Mouse (Mus musculus): ENCODE results near the gene Mad2l1bp.

The Mad2l1bp gene

GRCm38 (mm10) chr17:46156680-46157079, 3.3 kb upstream of the Mad2l1bp start:
- CTCF ChIA-PET, result no interaction called here

GRCm38 (mm10) chr17:46154336-46154735, 983 bp upstream of the Mad2l1bp start:
- CTCF ChIA-PET, result no interaction called here

- CTCF ChIA-PET, result interaction anchor here (0.5 to 0.7 kb wide), 2 partner anchors 502 to 569 kb away, joined by 7 to 9 read pairs; no protein-coding TSS in a partner anchor
These were observed 9.6 kb downstream of the Mad2l1bp start, which contains the start of gene Rsph9 for GRCm38 (mm10) chr17:46143578-46144423. TSS of gene Rsph9 (minus strand) at chr17:46144216.

- CTCF ChIA-PET, result no interaction called here
These were observed 13.5 kb downstream of the Mad2l1bp start for GRCm38 (mm10) chr17:46139872-46140271.

GRCm38 (mm10) chr17:46138563-46139236, 14.7 kb downstream of the Mad2l1bp start:
- CTCF ChIA-PET, result no interaction called here

- CTCF ChIA-PET, result interaction anchor here (0.7 to 1.9 kb wide), 2 partner anchors 39 to 402 kb away, joined by 3 to 6 read pairs; no protein-coding TSS in a partner anchor
These were observed 20.5 kb downstream of the Mad2l1bp start for GRCm38 (mm10) chr17:46132862-46133261.

- CTCF ChIA-PET, result interaction anchor here (0.5 to 1.9 kb wide), 3 partner anchors 40 to 557 kb away, joined by 3 to 9 read pairs (median 6); no protein-coding TSS in a partner anchor
These were observed 21.2 kb downstream of the Mad2l1bp start for GRCm38 (mm10) chr17:46132058-46132718.

GRCm38 (mm10) chr17:46129741-46130498, 23.4 kb downstream of the Mad2l1bp start:
- CTCF ChIA-PET, result no interaction called here

GRCm38 (mm10) chr17:46127814-46128493, 25.4 kb downstream of the Mad2l1bp start:
- CTCF ChIA-PET, result no interaction called here

GRCm38 (mm10) chr17:46126608-46127007, 26.7 kb downstream of the Mad2l1bp start:
- CTCF ChIA-PET, result no interaction called here

- CTCF ChIA-PET, result no interaction called here
These were observed 29.2 kb downstream of the Mad2l1bp start for GRCm38 (mm10) chr17:46123953-46124700.

GRCm38 (mm10) chr17:46123285-46123684, 30.1 kb downstream of the Mad2l1bp start:
- CTCF ChIA-PET, result no interaction called here

- CTCF ChIA-PET, result no interaction called here
These were observed 30.6 kb downstream of the Mad2l1bp start for GRCm38 (mm10) chr17:46122791-46123190.

GRCm38 (mm10) chr17:46119641-46120040, 33.7 kb downstream of the Mad2l1bp start:
- CTCF ChIA-PET, result no interaction called here

- CTCF ChIA-PET, result no interaction called here
These were observed 34.9 kb downstream of the Mad2l1bp start for GRCm38 (mm10) chr17:46118423-46118850.

GRCm38 (mm10) chr17:46117623-46118422, 35.5 kb downstream of the Mad2l1bp start:
- CTCF ChIA-PET, result no interaction called here

- CTCF ChIA-PET, result no interaction called here
These were observed 36.5 kb downstream of the Mad2l1bp start for GRCm38 (mm10) chr17:46116881-46117280.

- CTCF ChIA-PET, result no interaction called here
These were observed 37.2 kb downstream of the Mad2l1bp start for GRCm38 (mm10) chr17:46116138-46116537.

GRCm38 (mm10) chr17:46115489-46115888, 37.9 kb downstream of the Mad2l1bp start:
- CTCF ChIA-PET, result no interaction called here
